Mouse (Mus musculus): ENCODE data around the gene Smarcd1. TPM values are rescaled to one million over a fixed set of nuclear protein-coding genes. Genes with fewer than 3 reads are reported as not detected.
"Not testable (repeated sequence)": the region's sequence is repeated elsewhere in the genome, so short reads cannot be mapped to it uniquely, and the experiment has no call there.

Smarcd1 gene
- polyA plus RNA-seq, 1 experiment, result 22.3 TPM

DNA sequence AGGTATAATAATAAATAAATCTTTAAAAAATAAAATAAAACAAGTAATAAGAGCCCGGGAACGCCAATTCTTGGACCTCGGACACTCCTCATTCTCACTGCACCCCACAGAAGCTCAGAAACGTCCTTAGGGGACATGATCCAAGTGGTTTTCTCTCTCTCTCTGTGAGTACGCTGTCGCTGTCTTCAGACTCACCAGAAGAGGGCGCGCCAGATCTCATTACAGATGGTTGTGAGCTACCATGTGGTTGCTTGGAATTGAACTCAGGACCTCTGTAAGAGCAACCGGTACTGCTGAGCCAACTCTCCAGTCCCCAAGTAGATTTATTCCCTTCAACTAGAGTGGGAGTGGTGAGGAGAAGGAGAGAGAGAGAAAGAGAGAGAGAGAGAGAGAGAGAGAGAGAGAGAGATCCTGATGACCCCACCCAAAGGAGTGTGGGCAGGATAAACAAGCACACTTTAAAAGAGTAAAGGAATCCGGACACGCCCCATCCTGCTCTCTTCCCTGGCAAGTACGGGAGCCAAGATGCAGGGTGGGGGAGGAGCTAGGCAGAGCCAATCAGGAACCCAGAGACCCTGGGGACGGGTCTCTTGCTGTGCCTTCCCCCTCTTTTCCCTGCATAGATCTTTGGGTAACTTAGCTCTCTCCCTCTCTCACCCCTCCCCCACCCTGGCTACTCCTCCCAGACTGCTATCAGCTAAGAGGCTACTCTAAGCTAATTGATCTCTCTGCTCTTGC, 23.7 kb upstream of the Smarcd1 start:
- DNase-seq (ENCODE audit: low read depth, low spot score), result no peak

GRCm38 (mm10) chr15:99679008-99679407, 22.9 kb upstream of the Smarcd1 start:
- WGBS, result 61% methylated on average over 7 of the region's 7 CpGs
- DNase-seq (ENCODE audit: low read depth, low spot score), result no peak

More for the DNA sequence above, 23.7 kb upstream of the Smarcd1 start:
- WGBS, result 14% methylated on average over 13 of the region's 13 CpGs

DNA sequence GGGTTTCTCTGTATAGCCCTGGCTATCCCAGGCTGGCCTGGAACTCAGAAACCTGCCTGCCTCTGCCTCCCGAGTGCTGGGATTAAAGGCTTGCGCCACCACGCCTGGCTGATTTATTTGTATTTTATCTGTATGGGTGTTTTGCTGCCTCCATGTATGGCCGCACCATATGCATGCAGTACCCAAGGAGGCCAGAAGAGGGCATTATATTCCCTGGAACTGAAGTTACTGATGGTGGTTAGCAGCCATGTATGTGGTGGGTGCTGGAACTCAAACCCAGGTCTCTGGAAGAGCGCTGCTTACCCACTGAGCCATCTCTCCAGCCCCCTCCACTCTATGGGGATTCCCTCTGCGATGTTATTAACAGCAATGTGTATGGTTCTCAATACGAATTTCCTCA, 19.0 kb upstream of the Smarcd1 start:
- DNase-seq (ENCODE audit: low read depth, low spot score), result no peak

DNA sequence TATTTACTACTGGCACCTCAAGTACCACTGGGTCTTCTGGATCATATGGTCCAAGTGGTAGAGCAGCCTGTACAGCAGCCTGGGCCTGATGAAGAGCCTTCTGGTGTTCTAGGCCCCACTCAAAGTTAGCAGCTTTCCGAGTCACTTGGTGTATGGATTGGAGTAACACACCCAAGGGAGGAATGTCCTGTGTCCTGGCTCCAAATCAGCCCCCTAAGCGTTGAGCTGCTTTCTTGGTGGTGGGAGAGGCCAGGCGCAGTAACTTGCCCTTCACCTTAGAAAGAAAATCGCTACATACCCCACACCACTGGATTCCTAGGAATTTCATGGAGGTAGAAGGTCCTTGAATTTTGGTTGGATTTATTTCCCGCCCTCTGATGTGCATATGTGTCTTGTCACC, 17.8 kb upstream of the Smarcd1 start:
- DNase-seq (ENCODE audit: low read depth, low spot score), result no peak
- WGBS, result 90% methylated on average over 5 of the region's 5 CpGs

More for the DNA sequence above, 19.0 kb upstream of the Smarcd1 start:
- 87% methylated on average over 7 of the region's 7 CpGs for WGBS

DNA sequence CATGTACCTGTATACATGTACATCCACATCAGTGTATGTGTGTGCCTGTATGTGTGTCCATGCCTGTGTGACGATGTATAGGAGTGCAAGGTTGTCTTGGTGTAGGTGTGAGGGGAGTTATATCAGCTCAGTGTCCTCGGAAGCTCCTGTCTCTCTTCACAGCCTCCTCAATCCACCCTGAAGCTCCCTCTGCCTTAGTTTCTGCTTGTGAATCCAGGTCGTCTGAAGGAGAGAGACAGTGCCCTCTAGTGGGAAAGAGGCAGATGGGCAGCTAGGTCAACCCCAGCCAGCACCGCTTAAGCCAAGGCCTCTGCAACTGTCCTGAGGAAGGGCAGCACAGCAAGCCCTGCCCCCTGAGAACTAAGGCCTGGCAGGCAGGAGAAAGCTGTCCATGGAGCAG, 13.2 kb upstream of the Smarcd1 start:
- WGBS, result 7% methylated on average over 4 of the region's 4 CpGs

GRCm38 (mm10) chr15:99690924-99691323, 11.0 kb upstream of the Smarcd1 start:
- WGBS, result 35% methylated on average over 4 of the region's 4 CpGs
- DNase-seq (ENCODE audit: low read depth, low spot score), result no peak

More for the DNA sequence above, 13.2 kb upstream of the Smarcd1 start:
- no peak for DNase-seq (ENCODE audit: low read depth, low spot score)

DNA sequence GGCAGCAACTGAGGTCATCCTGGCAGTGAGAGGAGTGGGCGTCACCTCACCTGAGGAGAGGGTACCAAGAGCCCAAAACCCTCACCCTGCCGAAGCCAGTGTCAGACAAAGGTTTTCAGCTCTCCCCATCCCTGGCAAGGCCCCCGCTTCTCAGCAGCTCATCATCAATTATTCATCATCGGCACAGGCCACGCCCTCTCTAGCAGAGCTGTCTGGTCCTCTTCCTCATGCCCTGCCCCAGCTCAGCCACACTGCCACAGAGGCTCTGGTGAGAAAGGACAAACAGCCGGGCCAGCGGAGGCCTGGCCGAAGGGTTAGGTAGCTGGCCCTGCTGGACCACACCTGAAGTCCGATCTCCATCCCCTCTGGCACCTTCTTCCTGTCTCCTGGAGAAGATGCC, 10.0 kb upstream of the Smarcd1 start:
- WGBS, result 48% methylated on average over 9 of the region's 9 CpGs
- no peak for DNase-seq (ENCODE audit: low read depth, low spot score)

DNA sequence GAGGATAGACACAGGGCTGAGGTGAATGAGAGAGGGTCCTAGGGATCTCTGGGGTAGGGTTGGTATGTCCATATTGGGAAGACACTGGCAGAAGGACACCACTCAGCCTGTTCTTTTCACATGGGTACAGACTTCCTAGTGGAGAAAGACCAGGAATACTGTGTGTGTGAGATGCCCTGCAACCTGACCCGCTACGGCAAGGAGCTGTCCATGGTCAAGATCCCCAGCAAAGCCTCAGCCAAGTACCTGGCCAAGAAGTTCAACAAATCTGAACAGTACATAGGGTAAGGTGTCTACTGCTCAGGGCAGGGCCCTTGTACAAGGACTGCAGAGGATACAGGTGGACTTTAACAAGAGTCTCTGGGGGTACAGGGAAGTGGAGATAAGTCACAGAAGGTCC, 4.6 kb upstream of the Smarcd1 start:
- no peak for DNase-seq (ENCODE audit: low read depth, low spot score)
- 27% methylated on average over 2 of the region's 2 CpGs for WGBS

GRCm38 (mm10) chr15:99698533-99699085, 3.3 kb upstream of the Smarcd1 start:
- 39% methylated on average over 20 of the region's 20 CpGs for WGBS
- no peak for DNase-seq (ENCODE audit: low read depth, low spot score)

GRCm38 (mm10) chr15:99699715-99700114, 2.2 kb upstream of the Smarcd1 start:
- no peak for DNase-seq (ENCODE audit: low read depth, low spot score)
- WGBS, result 69% methylated on average over 10 of the region's 10 CpGs

DNA sequence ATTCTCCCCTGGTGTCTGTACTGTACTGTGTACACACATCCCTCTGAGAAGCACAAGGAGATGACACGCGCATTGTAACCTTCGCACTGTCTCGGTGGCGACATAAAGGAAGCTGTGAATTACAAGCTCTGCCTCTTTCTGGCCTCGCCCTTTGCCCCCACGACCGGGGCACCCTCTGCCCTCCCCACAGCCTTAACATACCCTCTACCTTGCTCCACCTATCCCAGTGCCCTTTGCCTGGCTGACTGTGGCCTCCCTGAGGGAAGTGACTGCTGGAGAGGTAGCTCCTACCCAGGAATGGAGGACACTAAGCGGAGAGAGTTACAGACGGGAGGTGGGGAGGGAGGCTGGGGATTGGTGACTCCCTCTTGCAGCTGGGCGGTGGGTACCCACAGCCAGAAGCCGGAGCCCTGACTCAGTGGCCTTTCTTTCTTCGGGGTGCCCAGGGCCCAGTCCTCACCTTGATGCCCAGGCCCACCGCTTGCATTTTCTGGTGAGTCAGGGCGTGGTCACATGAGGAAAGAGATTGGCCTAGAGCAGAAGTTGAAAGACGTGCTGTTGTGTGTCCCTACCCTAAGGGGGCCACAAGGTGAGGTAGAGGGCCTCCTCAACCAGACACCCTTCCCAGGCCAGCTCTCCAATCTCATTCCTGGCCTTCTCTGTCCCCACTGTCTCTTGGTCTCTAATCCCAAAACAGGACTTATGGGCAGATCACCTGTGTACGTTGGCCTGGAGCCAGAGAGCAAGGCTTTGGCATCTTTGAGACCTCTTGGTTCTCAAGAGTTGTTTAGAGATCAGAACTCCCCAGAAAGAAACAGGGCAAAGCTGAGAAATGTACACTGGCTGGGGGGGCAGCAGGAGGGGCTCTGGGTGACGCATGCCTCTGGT, 1.5 kb upstream of the Smarcd1 start:
- 47% methylated on average over 18 of the region's 18 CpGs for WGBS
- no peak for DNase-seq (ENCODE audit: low read depth, low spot score)

DNA sequence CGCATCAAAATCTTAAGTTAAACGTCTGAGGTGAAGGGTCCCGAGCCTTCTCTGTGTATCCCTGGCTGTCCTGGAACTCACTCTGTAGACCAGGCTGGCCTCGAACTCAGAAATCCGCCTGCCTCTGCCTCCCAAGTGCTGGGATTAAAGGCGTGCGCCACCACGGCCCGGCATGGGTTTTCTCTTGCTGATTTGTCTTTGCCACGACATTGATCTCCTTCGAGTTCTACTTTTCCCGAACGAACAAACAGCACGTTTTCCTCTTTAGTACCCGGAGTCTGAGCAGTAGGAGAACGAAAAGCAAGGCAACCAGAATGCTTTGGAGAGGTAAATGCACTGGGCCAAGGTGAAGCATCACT, 310 bp upstream of the Smarcd1 start:
- WGBS, result 34% methylated on average over 16 of the region's 16 CpGs
- DNase-seq (ENCODE audit: low read depth, low spot score), result not testable (repeated sequence)

DNA sequence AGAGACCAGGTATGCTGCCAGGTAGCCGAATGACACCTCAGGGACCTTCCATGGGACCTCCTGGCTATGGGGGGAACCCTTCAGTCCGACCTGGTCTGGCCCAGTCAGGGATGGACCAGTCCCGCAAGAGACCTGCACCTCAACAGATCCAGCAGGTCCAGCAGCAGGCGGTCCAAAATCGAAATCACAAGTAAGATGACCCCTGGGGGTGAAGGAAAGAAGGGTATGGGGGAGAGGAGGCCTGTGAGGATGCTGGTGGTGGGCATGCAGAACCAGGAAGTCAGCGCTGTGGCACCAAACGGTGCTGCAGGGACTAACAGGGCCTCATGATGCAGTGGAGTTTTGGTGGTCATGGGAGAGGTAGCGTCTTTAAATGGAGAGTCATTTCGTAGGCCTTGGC, 1.2 kb downstream of the Smarcd1 start:
- 77% methylated on average over 9 of the region's 9 CpGs for WGBS
- no peak for DNase-seq (ENCODE audit: low read depth, low spot score)

GRCm38 (mm10) chr15:99703676-99704040, 1.7 kb downstream of the Smarcd1 start:
- DNase-seq (ENCODE audit: low read depth, low spot score), result no peak
- WGBS, result 77% methylated on average over 5 of the region's 5 CpGs

DNA sequence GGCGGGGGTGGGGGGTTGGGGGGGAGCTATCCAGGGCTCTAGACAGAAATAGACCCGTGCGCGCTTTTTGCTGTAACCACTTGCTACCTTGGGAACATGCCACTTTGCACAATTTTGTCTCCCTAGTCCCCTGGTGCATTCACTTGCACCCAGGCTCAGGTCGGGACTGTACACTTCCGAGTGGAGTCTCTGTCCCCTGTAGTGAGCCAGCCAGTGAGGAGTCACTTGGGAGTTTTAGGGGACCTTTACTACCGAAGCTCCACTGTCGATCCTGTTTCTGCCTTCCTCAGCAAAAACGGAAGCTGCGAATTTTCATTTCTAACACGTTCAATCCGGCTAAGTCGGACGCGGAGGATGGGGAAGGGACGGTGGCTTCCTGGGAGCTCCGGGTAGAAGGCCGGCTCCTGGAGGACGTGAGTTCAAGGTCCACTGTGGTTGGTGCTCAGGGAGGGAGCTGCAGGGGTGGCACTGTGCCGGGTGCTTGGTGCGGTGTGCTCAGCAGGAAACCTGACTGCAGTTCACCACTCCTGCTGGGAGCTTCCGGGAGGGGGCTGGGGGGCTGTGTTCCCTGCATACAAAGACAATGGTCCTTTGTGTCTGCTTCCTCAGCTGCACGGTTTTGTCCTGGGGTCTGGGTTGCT, 2.2 kb downstream of the Smarcd1 start:
- DNase-seq (ENCODE audit: low read depth, low spot score), result no peak
- WGBS, result 44% methylated on average over 23 of the region's 23 CpGs

GRCm38 (mm10) chr15:99704881-99705280, 3.0 kb downstream of the Smarcd1 start:
- no peak for DNase-seq (ENCODE audit: low read depth, low spot score)
- 83% methylated on average over 7 of the region's 7 CpGs for WGBS

DNA sequence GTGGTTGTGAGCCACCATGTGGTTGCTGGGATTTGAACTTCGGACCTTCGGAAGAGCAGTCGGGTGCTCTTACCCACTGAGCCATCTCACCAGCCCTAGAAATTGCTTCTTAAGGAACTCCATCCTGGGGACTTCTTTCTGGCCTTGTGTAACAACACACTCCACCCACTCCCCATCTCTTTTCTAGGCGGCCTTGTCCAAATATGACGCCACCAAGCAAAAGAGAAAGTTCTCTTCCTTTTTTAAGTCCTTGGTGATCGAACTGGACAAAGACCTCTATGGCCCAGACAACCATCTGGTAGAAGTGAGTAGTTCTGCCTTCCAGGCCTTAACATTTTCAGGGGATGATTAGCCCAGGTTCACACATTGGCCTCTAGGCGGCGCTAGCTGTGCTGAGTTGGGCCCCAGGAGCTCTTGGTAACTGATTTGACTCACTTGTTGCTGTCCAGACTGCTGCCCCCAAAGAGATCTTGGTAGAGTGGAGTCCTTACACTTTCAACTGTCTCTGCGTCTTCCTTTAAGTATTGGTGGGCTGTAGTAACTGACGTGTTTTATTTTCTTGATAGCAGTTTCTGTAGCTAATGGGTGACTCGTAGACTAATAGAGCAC, 3.6 kb downstream of the Smarcd1 start, which contains the start of gene Gm17349:
TSS of gene Gm17349 (minus strand) at position 51 of the 609 bp plus-strand sequence.
- WGBS, result 69% methylated on average over 11 of the region's 11 CpGs
- DNase-seq (ENCODE audit: low read depth, low spot score), result no peak

GRCm38 (mm10) chr15:99708176-99708575, 6.2 kb downstream of the Smarcd1 start:
- 95% methylated on average over 13 of the region's 13 CpGs for WGBS
- DNase-seq (ENCODE audit: low read depth, low spot score), result no peak
